Mouse (Mus musculus) CH12F3 (cell line): ENCODE measurements around the gene Tnks2.
"Not testable (repeated sequence)": the region's sequence is repeated elsewhere in the genome, so short reads cannot be mapped to it uniquely, and the experiment has no call there.

Experiments used
- in situ Hi-C: fragments of 300-500 bp; cut with MboI; formaldehyde crosslinking; loops from 2 replicates; pipeline ENCODE4 v1.14.3; 2020; ENCODE audit warnings: low sequenced_read_pairs

Gene Tnks2

GRCm38 (mm10) chr19:36822701-36823100, 11.3 kb upstream of the Tnks2 start:
- in situ Hi-C loops = no loop called here

GRCm38 (mm10) chr19:36827650-36828049, 6.4 kb upstream of the Tnks2 start:
- in situ Hi-C loops = no loop called here

- in situ Hi-C loops = no loop called here
These were observed 5.7 kb upstream of the Tnks2 start for GRCm38 (mm10) chr19:36828322-36828721.

- in situ Hi-C loops = no loop called here
These were observed 863 bp upstream of the Tnks2 start for GRCm38 (mm10) chr19:36832951-36833787.

GRCm38 (mm10) chr19:36834532-36835431, 750 bp downstream of the Tnks2 start:
- in situ Hi-C loops = no loop called here

GRCm38 (mm10) chr19:36836035-36836434, 2.0 kb downstream of the Tnks2 start:
- in situ Hi-C loops = no loop called here

GRCm38 (mm10) chr19:36840301-36840700, 6.3 kb downstream of the Tnks2 start:
- in situ Hi-C loops = no loop called here

- in situ Hi-C loops = no loop called here
These were observed 9.8 kb downstream of the Tnks2 start for GRCm38 (mm10) chr19:36843866-36844265.

- in situ Hi-C loops = no loop called here
These were observed 11.9 kb downstream of the Tnks2 start for GRCm38 (mm10) chr19:36845924-36846323.

GRCm38 (mm10) chr19:36853831-36854230, 19.8 kb downstream of the Tnks2 start:
- in situ Hi-C loops = no loop called here

GRCm38 (mm10) chr19:36857851-36858250, 23.8 kb downstream of the Tnks2 start:
- in situ Hi-C loops = no loop called here

- in situ Hi-C loops = no loop called here
These were observed 26.4 kb downstream of the Tnks2 start for GRCm38 (mm10) chr19:36860393-36860792.

- in situ Hi-C loops = no loop called here
These were observed 31.9 kb downstream of the Tnks2 start for GRCm38 (mm10) chr19:36865905-36866304.

GRCm38 (mm10) chr19:36867416-36867815, 33.4 kb downstream of the Tnks2 start:
- in situ Hi-C loops = no loop called here

- in situ Hi-C loops = not testable (repeated sequence)
These were observed 34.6 kb downstream of the Tnks2 start for GRCm38 (mm10) chr19:36868675-36869074.

GRCm38 (mm10) chr19:36874651-36875050, 40.6 kb downstream of the Tnks2 start:
- in situ Hi-C loops = no loop called here

- in situ Hi-C loops = no loop called here
These were observed 43.3 kb downstream of the Tnks2 start for GRCm38 (mm10) chr19:36877329-36877728.

GRCm38 (mm10) chr19:36878743-36879495, 44.9 kb downstream of the Tnks2 start:
- in situ Hi-C loops = no loop called here

GRCm38 (mm10) chr19:36883119-36883518, 49.1 kb downstream of the Tnks2 start:
- in situ Hi-C loops = no loop called here

GRCm38 (mm10) chr19:36886316-36886715, 52.3 kb downstream of the Tnks2 start:
- in situ Hi-C loops = no loop called here

- in situ Hi-C loops = no loop called here
These were observed 53.7 kb downstream of the Tnks2 start for GRCm38 (mm10) chr19:36887706-36888105.
